Mouse (Mus musculus) lung, postnatal 0 days (tissue): ENCODE results near the gene Gstm2. TPM values are rescaled to one million over a fixed set of nuclear protein-coding genes. Genes with fewer than 3 reads are reported as not detected.
"Not testable (repeated sequence)": the region's sequence is repeated elsewhere in the genome, so short reads cannot be mapped to it uniquely, and the experiment has no call there.

Experiments
- ATAC-seq: fragments of 200-750 bp; cut with Nextera tagmentation; 2 replicates; pipeline ENCODE4 v1.8.0; 2017; ENCODE audit warnings: moderate library complexity
- DNase-seq: peaks from one replicate; pipeline ENCODE4 v3.0.0-alpha.2; 2016; ENCODE audit warnings: low spot score
- H3K27ac ChIP-seq: fragments of 300-500 bp; sonication (generic); 2 replicates; pipeline ENCODE4 v1.5.1; 2014; ENCODE audit warnings: antibody characterized with exemption, mild to moderate bottlenecking, low read length, mixed read lengths
- H3K27me3 ChIP-seq: fragments of 300-500 bp; sonication (generic); replicated peaks from 2 replicates; pipeline ENCODE4 v1.6.1; 2014; ENCODE audit warnings: low read length, mixed read lengths; ENCODE audit not compliant: insufficient read depth
- H3K36me3 ChIP-seq: fragments of 300-500 bp; sonication (generic); 2 replicates; pipeline ENCODE4 v1.6.1; 2014; ENCODE audit warnings: low read length, mixed read lengths; ENCODE audit not compliant: insufficient read depth
- H3K4me1 ChIP-seq: fragments of 300-500 bp; sonication (generic); 2 replicates; pipeline ENCODE4 v1.6.1; 2014; ENCODE audit warnings: antibody characterized with exemption, low read depth, low read length, mixed read lengths; ENCODE audit not compliant: insufficient read depth
- H3K4me2 ChIP-seq: fragments of 300-500 bp; sonication (generic); replicated peaks from 2 replicates; pipeline ENCODE4 v1.6.1; 2014; ENCODE audit warnings: low read depth, mild to moderate bottlenecking, low read length, moderate library complexity, mixed read lengths
- H3K4me3 ChIP-seq: fragments of 300-500 bp; sonication (generic); 2 replicates; pipeline ENCODE4 v1.5.1; 2014; ENCODE audit warnings: low read depth, low read length
- H3K9ac ChIP-seq: fragments of 300-500 bp; sonication (generic); replicated peaks from 2 replicates; pipeline ENCODE4 v1.6.1; 2014; ENCODE audit warnings: low read depth, mild to moderate bottlenecking
- H3K9me3 ChIP-seq: fragments of 300-500 bp; sonication (generic); 2 replicates; pipeline ENCODE4 v1.6.1; 2016; ENCODE audit warnings: low read length, mixed read lengths
- CTCF ChIP-seq: IDR thresholded peaks from 2 replicates; pipeline ENCODE4 v1.5.1; 2016; ENCODE audit warnings: antibody characterized with exemption, mild to moderate bottlenecking
- EP300 ChIP-seq: IDR thresholded peaks from 2 replicates; pipeline ENCODE4 v1.6.1; 2016; ENCODE audit warnings: antibody characterized with exemption, mild to moderate bottlenecking, control low read depth
- WGBS: fragments of 180-500 bp; shearing (Covaris S2); extraction: QIAGEN DNeasy Blood & Tissue Kit; methylation state at CpG from one replicate; pipeline ENCODE4 v1.1.7; 2014; 5-methylcytosine and 5-hydroxymethylcytosine counted together
- polyA plus RNA-seq: library from polyadenylated mRNA; unstranded; fragments of >200 nt; fragmentation: Nextera tagmentation; extraction: Ambion mirVana; gene quantifications from 2 replicates; pipeline ENCODE4 v1.2.1, GENCODE M21; 2015

Gstm2 gene
- polyA plus RNA-seq, 1 experiment from 2014 or later: 132 TPM

GRCm38 (mm10) chr3:107950531-107950930 is 35.7 kb downstream of the Gstm2 start:
- H3K4me3 ChIP-seq: no peak overlapping the region
- no peak overlapping the region for H3K9ac ChIP-seq
- TF ChIP-seq EP300 (no peak), CTCF (no peak)
- no peak overlapping the region for H3K27ac ChIP-seq
- H3K4me2 ChIP-seq: no peak overlapping the region
- ATAC-seq (no peak), DNase-seq (no peak)
- H3K36me3 ChIP-seq: no peaks in the 10 kb centered on the region
- H3K4me1 ChIP-seq: no peaks in the 10 kb centered on the region
- WGBS: 77% methylated on average over 11 of the region's 11 CpGs
- H3K9me3 ChIP-seq: no peaks in the 10 kb centered on the region
- H3K27me3 ChIP-seq: no peaks in the 10 kb centered on the region

- H3K9ac ChIP-seq, DNase-seq, H3K4me2 ChIP-seq, H3K36me3 ChIP-seq, H3K27me3 ChIP-seq, H3K4me3 ChIP-seq, H3K9me3 ChIP-seq, ATAC-seq, H3K27ac ChIP-seq, H3K4me1 ChIP-seq: not testable (repeated sequence)
- WGBS: 90% methylated on average over 1 of the region's 1 CpGs
Observed at GRCm38 (mm10) chr3:107949461-107949860, 36.8 kb downstream of the Gstm2 start.

- Histone ChIP-seq H3K4me2 (no peak overlapping the region), H3K9me3 (no peaks in the 10 kb centered on the region), H3K27ac (no peak overlapping the region), H3K4me1 (peaks cover 3% of the 10 kb centered on the region; the same call in 1 of the 2 replicates), H3K27me3 (no peaks in the 10 kb centered on the region), H3K9ac (no peak overlapping the region), H3K4me3 (no peak overlapping the region), H3K36me3 (no peaks in the 10 kb centered on the region)
- ATAC-seq: no peak
- no peak for DNase-seq
- 45% methylated on average over 4 of the region's 4 CpGs for WGBS
- TF ChIP-seq EP300 (no peak), CTCF (peak; percentile 40)
Observed at GRCm38 (mm10) chr3:107945729-107946128, 40.5 kb downstream of the Gstm2 start.

GRCm38 (mm10) chr3:107943239-107943990 is 42.8 kb downstream of the Gstm2 start, which contains the start of gene Gstm6:
Gene Gstm6 (minus strand): TSS chr3:107943749.
- H3K9ac ChIP-seq: no peak within 1 kb of the TSS
- H3K27ac ChIP-seq: no peak within 1 kb of the TSS
- H3K4me1 ChIP-seq: peaks cover 3% of the 10 kb centered on the region; the same call in 1 of the 2 replicates
- 21% methylated on average over 20 of the region's 20 CpGs for WGBS
- peak; percentile 69 for ATAC-seq
- H3K4me3 ChIP-seq: no peak within 1 kb of the TSS
- no peaks in the 10 kb centered on the region for H3K9me3 ChIP-seq
- no peaks in the 10 kb centered on the region for H3K36me3 ChIP-seq
- DNase-seq: peak; percentile 75
- no peaks in the 10 kb centered on the region for H3K27me3 ChIP-seq
- TF ChIP-seq EP300: no peak
- peak; percentile 72 for TF ChIP-seq CTCF
- peak within 1 kb of the TSS; percentile 47 for H3K4me2 ChIP-seq

- no peaks in the 10 kb centered on the region for H3K27me3 ChIP-seq
- TF ChIP-seq EP300 (no peak), CTCF (no peak)
- DNase-seq: no peak
- WGBS: 82% methylated on average over 4 of the region's 4 CpGs
- peaks cover 3% of the 10 kb centered on the region; the same call in 1 of the 2 replicates for H3K4me1 ChIP-seq
- no peak for ATAC-seq
- no peak overlapping the region for H3K9ac ChIP-seq
- H3K4me3 ChIP-seq: no peak overlapping the region
- H3K9me3 ChIP-seq: no peaks in the 10 kb centered on the region
- H3K27ac ChIP-seq: no peak overlapping the region
- H3K36me3 ChIP-seq: no peaks in the 10 kb centered on the region
- no peak overlapping the region for H3K4me2 ChIP-seq
Observed at GRCm38 (mm10) chr3:107941261-107941660, 45.0 kb downstream of the Gstm2 start.

- Histone ChIP-seq H3K27me3 (no peaks in the 10 kb centered on the region), H3K27ac (no peak overlapping the region), H3K9me3 (no peaks in the 10 kb centered on the region), H3K4me1 (peaks cover 3% of the 10 kb centered on the region; the same call in 1 of the 2 replicates), H3K4me2 (no peak overlapping the region), H3K4me3 (no peak overlapping the region), H3K9ac (no peak overlapping the region), H3K36me3 (no peaks in the 10 kb centered on the region)
- no peak for ATAC-seq
- 60% methylated on average over 7 of the region's 7 CpGs for WGBS
- TF ChIP-seq CTCF: no peak
- no peak for TF ChIP-seq EP300
- no peak for DNase-seq
Observed at GRCm38 (mm10) chr3:107940524-107940923, 45.7 kb downstream of the Gstm2 start.
